Mouse (Mus musculus) ES-Bruce4 (cell line): ENCODE measurements around the gene Mgat4b.

Experiments
- CTCF ChIP-seq: IDR thresholded peaks from one replicate; pipeline ENCODE4 v1.8.1; 2011; ENCODE audit warnings: low read depth, low read length
- EP300 ChIP-seq: IDR thresholded peaks from 2 replicates; pipeline ENCODE4 v1.6.1; 2011; ENCODE audit warnings: low read depth, low read length; ENCODE audit not compliant: insufficient read depth

DNA sequence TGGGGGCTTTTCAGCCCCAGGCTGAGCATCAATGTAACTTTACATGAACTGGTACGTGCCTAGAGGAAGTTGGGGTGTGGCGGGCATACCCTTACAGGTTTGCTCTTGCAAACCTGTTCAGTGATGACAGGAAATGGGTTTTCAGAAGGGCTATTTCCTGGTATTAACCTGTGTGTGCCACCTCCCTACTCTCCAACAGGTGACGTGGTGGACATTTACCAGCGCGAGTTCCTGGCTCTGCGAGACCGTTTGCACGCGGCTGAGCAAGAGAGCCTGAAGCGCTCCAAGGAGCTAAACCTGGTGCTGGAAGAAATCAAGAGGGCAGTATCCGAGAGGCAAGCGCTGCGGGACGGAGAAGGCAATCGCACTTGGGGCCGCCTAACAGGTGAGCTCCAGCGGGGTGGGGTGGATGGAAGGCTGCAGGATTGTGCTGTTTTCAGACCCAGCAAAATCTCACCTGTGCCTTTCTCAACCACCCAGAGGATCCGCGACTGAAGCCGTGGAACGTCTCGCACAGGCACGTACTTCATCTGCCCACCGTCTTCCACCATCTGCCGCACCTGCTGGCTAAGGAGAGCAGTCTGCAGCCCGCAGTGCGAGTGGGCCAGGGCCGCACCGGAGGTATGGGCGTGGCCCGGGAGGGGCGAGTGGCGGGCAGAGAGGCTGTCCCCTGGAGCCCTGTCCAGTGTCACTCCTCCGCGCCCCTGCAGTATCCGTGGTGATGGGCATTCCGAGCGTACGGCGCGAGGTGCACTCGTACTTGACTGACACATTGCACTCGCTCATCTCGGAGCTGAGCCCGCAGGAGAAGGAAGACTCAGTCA, 20.0 kb downstream of the Mgat4b start:
- no peak for TF ChIP-seq EP300
- no peak for TF ChIP-seq CTCF
